Mouse (Mus musculus) c-Kit-positive CD71-positive TER-119-positive erythroid progenitor cells, embryonic 14.5 days (primary cell): Measurements from ENCODE around the gene Snx29.

Experiments
- DNase-seq: peaks from one replicate; pipeline ENCODE4 v3.0.0-alpha.2; 2013; ENCODE audit warnings: low spot score

The Snx29 gene

GRCm38 (mm10) chr16:11637794-11638193 lies 315.1 kb downstream of the Snx29 start:
- DNase-seq = no peak

GRCm38 (mm10) chr16:11638739-11639138 lies 316.0 kb downstream of the Snx29 start:
- DNase-seq = no peak

GRCm38 (mm10) chr16:11639936-11640335 lies 317.2 kb downstream of the Snx29 start:
- DNase-seq = no peak

GRCm38 (mm10) chr16:11643603-11644002 lies 320.9 kb downstream of the Snx29 start:
- DNase-seq = no peak

- no peak for DNase-seq
Measured at GRCm38 (mm10) chr16:11644399-11644798, 321.7 kb downstream of the Snx29 start.

- DNase-seq = no peak
Measured at GRCm38 (mm10) chr16:11645668-11646067, 323.0 kb downstream of the Snx29 start.

- no peak for DNase-seq
Measured at GRCm38 (mm10) chr16:11646745-11647289, 324.1 kb downstream of the Snx29 start.

- DNase-seq = no peak
Measured at GRCm38 (mm10) chr16:11648169-11648688, 325.5 kb downstream of the Snx29 start.

- no peak for DNase-seq
Measured at GRCm38 (mm10) chr16:11652686-11653366, 330.1 kb downstream of the Snx29 start.

GRCm38 (mm10) chr16:11655893-11656292 lies 333.2 kb downstream of the Snx29 start:
- DNase-seq = no peak

GRCm38 (mm10) chr16:11657111-11657510 lies 334.4 kb downstream of the Snx29 start:
- DNase-seq = no peak

- no peak for DNase-seq
Measured at GRCm38 (mm10) chr16:11659111-11659720, 336.5 kb downstream of the Snx29 start.

- no peak for DNase-seq
Measured at GRCm38 (mm10) chr16:11664896-11665705, 342.4 kb downstream of the Snx29 start.

GRCm38 (mm10) chr16:11665869-11666268 lies 343.2 kb downstream of the Snx29 start:
- DNase-seq = no peak

- no peak for DNase-seq
Measured at GRCm38 (mm10) chr16:11668375-11668774, 345.7 kb downstream of the Snx29 start.

- DNase-seq = no peak
Measured at GRCm38 (mm10) chr16:11668878-11669277, 346.2 kb downstream of the Snx29 start.

GRCm38 (mm10) chr16:11670251-11670970 lies 347.7 kb downstream of the Snx29 start:
- DNase-seq = no peak

- no peak for DNase-seq
Measured at GRCm38 (mm10) chr16:11670971-11671310, 348.2 kb downstream of the Snx29 start.

- no peak for DNase-seq
Measured at GRCm38 (mm10) chr16:11676006-11676405, 353.3 kb downstream of the Snx29 start.

GRCm38 (mm10) chr16:11685264-11685663 lies 362.6 kb downstream of the Snx29 start:
- DNase-seq = no peak

GRCm38 (mm10) chr16:11685735-11686340 lies 363.1 kb downstream of the Snx29 start:
- no peak for DNase-seq
